Mouse (Mus musculus) E14TG2a.4 (cell line): ENCODE measurements at regions not wholly inside any gene's neighbourhood (a gene's known extent, or its start where the extent isn't known, plus 50 kb on each side); places are given as distances from the start of the nearest gene placed in this dataset.

Experiments used
- H3K27me3 ChIP-seq: 2 replicates; pipeline ENCODE4 v1.6.1; 2014; ENCODE audit warnings: low read length, control low read depth; ENCODE audit not compliant: insufficient read depth
- H3K36me3 ChIP-seq: 2 replicates; pipeline ENCODE4 v1.6.1; 2014; ENCODE audit warnings: low read length, control low read depth; ENCODE audit not compliant: insufficient read depth
- H3K4me1 ChIP-seq: replicated peaks from 2 replicates; pipeline ENCODE4 v1.6.1; 2014; ENCODE audit warnings: low read depth, low read length, control low read depth
- H3K4me3 ChIP-seq: replicated peaks from 2 replicates; pipeline ENCODE4 v1.5.1; 2014; ENCODE audit warnings: mild to moderate bottlenecking, low read length
- H3K9me3 ChIP-seq: 2 replicates; pipeline ENCODE4 v1.6.1; 2014; ENCODE audit warnings: low read length, control low read depth
- CTCF ChIP-seq: conservative IDR thresholded peaks from 2 replicates; pipeline ENCODE4 v1.5.1; 2014; ENCODE audit warnings: low read length
- NANOG ChIP-seq: IDR thresholded peaks from 2 replicates; pipeline ENCODE4 v1.6.1; 2014; ENCODE audit warnings: borderline replicate concordance, low read length, mixed read lengths
- POU5F1 ChIP-seq: IDR thresholded peaks from 2 replicates; pipeline ENCODE4 v1.6.1; 2014; ENCODE audit warnings: low read length, borderline replicate concordance

GRCm38 (mm10) chr4:89055969-89056368, 81.0 kb upstream of the Mtap start:
- no peak for TF ChIP-seq NANOG
- TF ChIP-seq POU5F1: no peak
- TF ChIP-seq CTCF: no peak
- H3K4me3 ChIP-seq: no peak overlapping the region
- no peaks in the 10 kb centered on the region for H3K4me1 ChIP-seq
- no peaks in the 10 kb centered on the region for H3K27me3 ChIP-seq
- no peaks in the 10 kb centered on the region for H3K9me3 ChIP-seq
- H3K36me3 ChIP-seq: no peaks in the 10 kb centered on the region

GRCm38 (mm10) chr4:89053606-89054005, 83.3 kb upstream of the Mtap start:
- H3K4me3 ChIP-seq: no peak overlapping the region
- no peaks in the 10 kb centered on the region for H3K36me3 ChIP-seq
- H3K4me1 ChIP-seq: no peaks in the 10 kb centered on the region
- no peaks in the 10 kb centered on the region for H3K27me3 ChIP-seq
- H3K9me3 ChIP-seq: no peaks in the 10 kb centered on the region
- TF ChIP-seq NANOG (no peak), POU5F1 (no peak), CTCF (no peak)

- H3K27me3 ChIP-seq: no peaks in the 10 kb centered on the region
- H3K36me3 ChIP-seq: no peaks in the 10 kb centered on the region
- no peaks in the 10 kb centered on the region for H3K4me1 ChIP-seq
- H3K9me3 ChIP-seq: no peaks in the 10 kb centered on the region
- TF ChIP-seq POU5F1 (no peak), NANOG (no peak), CTCF (no peak)
- H3K4me3 ChIP-seq: no peak overlapping the region
Observed at GRCm38 (mm10) chr4:89051897-89052296, 85.0 kb upstream of the Mtap start.

- Histone ChIP-seq H3K4me3 (no peak overlapping the region), H3K9me3 (no peaks in the 10 kb centered on the region), H3K36me3 (no peaks in the 10 kb centered on the region), H3K27me3 (no peaks in the 10 kb centered on the region), H3K4me1 (no peaks in the 10 kb centered on the region)
- TF ChIP-seq CTCF: no peak
- no peak for TF ChIP-seq POU5F1
- TF ChIP-seq NANOG: no peak
Observed at GRCm38 (mm10) chr4:89050551-89051199, 86.2 kb upstream of the Mtap start.

- H3K4me1 ChIP-seq: no peaks in the 10 kb centered on the region
- TF ChIP-seq CTCF: no peak
- TF ChIP-seq NANOG: no peak
- TF ChIP-seq POU5F1: no peak
- H3K36me3 ChIP-seq: no peaks in the 10 kb centered on the region
- H3K4me3 ChIP-seq: no peak overlapping the region
- H3K27me3 ChIP-seq: no peaks in the 10 kb centered on the region
- no peaks in the 10 kb centered on the region for H3K9me3 ChIP-seq
Observed at GRCm38 (mm10) chr4:89049592-89050440, 87.1 kb upstream of the Mtap start.

- no peaks in the 10 kb centered on the region for H3K9me3 ChIP-seq
- no peaks in the 10 kb centered on the region for H3K4me1 ChIP-seq
- no peak overlapping the region for H3K4me3 ChIP-seq
- TF ChIP-seq CTCF (no peak), NANOG (no peak), POU5F1 (no peak)
- no peaks in the 10 kb centered on the region for H3K27me3 ChIP-seq
- no peaks in the 10 kb centered on the region for H3K36me3 ChIP-seq
Observed at GRCm38 (mm10) chr4:89044516-89044915, 92.4 kb upstream of the Mtap start.

GRCm38 (mm10) chr4:89043982-89044381, 92.9 kb upstream of the Mtap start:
- Histone ChIP-seq H3K4me1 (no peaks in the 10 kb centered on the region), H3K4me3 (no peak overlapping the region), H3K36me3 (no peaks in the 10 kb centered on the region), H3K9me3 (no peaks in the 10 kb centered on the region), H3K27me3 (no peaks in the 10 kb centered on the region)
- no peak for TF ChIP-seq NANOG

GRCm38 (mm10) chr4:89040856-89041255, 96.1 kb upstream of the Mtap start:
- Histone ChIP-seq H3K27me3 (no peaks in the 10 kb centered on the region), H3K9me3 (no peaks in the 10 kb centered on the region), H3K4me1 (no peaks in the 10 kb centered on the region), H3K36me3 (no peaks in the 10 kb centered on the region), H3K4me3 (no peak overlapping the region)
- TF ChIP-seq CTCF: no peak

GRCm38 (mm10) chr4:89038906-89039305, 98.0 kb upstream of the Mtap start:
- Histone ChIP-seq H3K27me3 (no peaks in the 10 kb centered on the region), H3K36me3 (no peaks in the 10 kb centered on the region), H3K4me1 (no peaks in the 10 kb centered on the region), H3K9me3 (no peaks in the 10 kb centered on the region), H3K4me3 (no peak overlapping the region)
- TF ChIP-seq NANOG (no peak), CTCF (no peak), POU5F1 (no peak)
